Mouse (Mus musculus) thymus, adult 18-20 months (tissue): ENCODE results near the gene Fam110c.
"Not testable (repeated sequence)": the region's sequence is repeated elsewhere in the genome, so short reads cannot be mapped to it uniquely, and the experiment has no call there.

Experiments used
- DNase-seq, 2 experiments: peaks; one replicate each; pipeline ENCODE4 v3.0.0; 2022; ENCODE audit warnings: mixed read lengths in 2 of 2

Gene Fam110c

GRCm38 (mm10) chr12:31073412-31074354 lies at the start of gene Fam110c:
Fam110c (plus strand) TSS chr12:31073861.
- DNase-seq, result peak in 1 of 2 experiments; percentile 3

GRCm38 (mm10) chr12:31026423-31026822 lies 47.2 kb upstream of the Fam110c start:
- DNase-seq, result no peak

GRCm38 (mm10) chr12:31052066-31052465 lies 21.6 kb upstream of the Fam110c start:
- DNase-seq, result no peak

GRCm38 (mm10) chr12:31056291-31056864 lies 17.3 kb upstream of the Fam110c start:
- DNase-seq, result no peak

- no peak for DNase-seq
Measured at GRCm38 (mm10) chr12:31059393-31059853, 14.2 kb upstream of the Fam110c start.

- no peak for DNase-seq
Measured at GRCm38 (mm10) chr12:31060245-31060644, 13.4 kb upstream of the Fam110c start.

- DNase-seq, result no peak
Measured at GRCm38 (mm10) chr12:31071222-31071621, 2.4 kb upstream of the Fam110c start.

- not testable (repeated sequence) for DNase-seq
Measured at GRCm38 (mm10) chr12:31074355-31074786, 710 bp downstream of the Fam110c start.

GRCm38 (mm10) chr12:31074839-31075538 lies 1.3 kb downstream of the Fam110c start:
- DNase-seq, result no peak

GRCm38 (mm10) chr12:31077020-31077419 lies 3.4 kb downstream of the Fam110c start:
- no peak for DNase-seq

GRCm38 (mm10) chr12:31078030-31078429 lies 4.4 kb downstream of the Fam110c start:
- no peak for DNase-seq

GRCm38 (mm10) chr12:31080352-31080751 lies 6.7 kb downstream of the Fam110c start:
- DNase-seq, result no peak

- DNase-seq, result no peak
Measured at GRCm38 (mm10) chr12:31080890-31081554, 7.4 kb downstream of the Fam110c start.

GRCm38 (mm10) chr12:31083007-31083406 lies 9.3 kb downstream of the Fam110c start:
- no peak for DNase-seq

- no peak for DNase-seq
Measured at GRCm38 (mm10) chr12:31083407-31083806, 9.7 kb downstream of the Fam110c start.

GRCm38 (mm10) chr12:31087060-31087459 lies 13.4 kb downstream of the Fam110c start:
- DNase-seq, result no peak

GRCm38 (mm10) chr12:31090401-31090800 lies 16.7 kb downstream of the Fam110c start:
- DNase-seq, result no peak

GRCm38 (mm10) chr12:31090882-31091640 lies 17.4 kb downstream of the Fam110c start:
- no peak for DNase-seq

- no peak for DNase-seq
Measured at GRCm38 (mm10) chr12:31092481-31092880, 18.8 kb downstream of the Fam110c start.

GRCm38 (mm10) chr12:31097185-31097584 lies 23.5 kb downstream of the Fam110c start:
- no peak for DNase-seq

- no peak for DNase-seq
Measured at GRCm38 (mm10) chr12:31101190-31101589, 27.5 kb downstream of the Fam110c start.

- no peak for DNase-seq
Measured at GRCm38 (mm10) chr12:31101821-31102220, 28.2 kb downstream of the Fam110c start.
